In the genomic region with DNA sequence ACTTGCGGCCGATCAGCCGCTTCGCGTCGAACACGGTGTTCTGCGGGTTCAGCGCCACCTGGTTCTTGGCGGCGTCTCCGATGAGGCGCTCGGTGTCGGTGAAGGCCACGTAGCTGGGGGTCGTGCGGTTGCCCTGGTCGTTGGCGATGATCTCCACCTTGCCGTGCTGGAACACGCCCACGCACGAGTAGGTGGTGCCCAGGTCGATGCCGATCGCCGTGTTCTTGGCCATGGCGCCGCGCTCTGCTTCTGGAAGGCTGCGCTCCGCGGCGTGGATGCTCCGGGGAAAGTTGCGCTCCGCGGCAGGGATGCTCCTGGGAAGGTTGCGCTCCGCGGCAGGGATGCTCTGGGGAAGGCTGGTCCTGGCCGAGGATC, we compare ENCODE assay signal across 10 mouse cellular contexts. TPM values are rescaled to one million over a fixed set of nuclear protein-coding genes. Genes with fewer than 3 reads are reported as not detected.
A peak's percentile ranks its signal among the peaks of the same experiment; 100 is the strongest.
DNase-seq lines count a peak whose midpoint lies in the region; ATAC-seq and TF ChIP-seq lines count a peak whose summit lies in the region.
"Not testable (repeated sequence)": the region's sequence is repeated elsewhere in the genome, so short reads cannot be mapped to it uniquely, and the experiment has no call there.
"Had no signal": no experiment of that assay in that cellular context is flagged by ENCODE, and none has a peak within 500 bp of the region (broad histone marks: within the 10 kb centered on the region; RNA-seq: fewer than 3 reads in every experiment).

No protein-coding gene starts in this region.

- peaks cover 36% of the 10 kb centered on the region for H3K27me3 ChIP-seq in heart, embryonic 10.5 days (ENCODE audit: insufficient read depth, poor library complexity, severe bottlenecking)
- H3K27me3 ChIP-seq in hindbrain, embryonic 15.5 days = peaks cover 27% of the 10 kb centered on the region
- not testable (repeated sequence) for H3K27me3 ChIP-seq in kidney, postnatal 0 days (ENCODE audit: insufficient read depth, low read length)
- H3K27me3 ChIP-seq in liver, embryonic 14.5 days (ENCODE audit: control insufficient read depth, insufficient read depth, low read length) = peaks cover 26% of the 10 kb centered on the region
- peaks cover 20% of the 10 kb centered on the region for H3K27me3 ChIP-seq in midbrain, embryonic 11.5 days (ENCODE audit: control insufficient read depth, insufficient read depth, low read length)

- not testable (repeated sequence) for H3K36me3 ChIP-seq in heart, embryonic 10.5 days; hindbrain, embryonic 15.5 days; kidney, postnatal 0 days (ENCODE audit: insufficient read depth, low read length); liver, embryonic 14.5 days (replicated peaks; ENCODE audit: control insufficient read depth, insufficient read depth, low read depth); midbrain, embryonic 11.5 days (ENCODE audit: control insufficient read depth, insufficient read depth, low read length)

- not testable (repeated sequence) for DNase-seq in heart, embryonic 10.5 days (ENCODE audit: low spot score); kidney, postnatal 0 days (ENCODE audit: low spot score); liver, embryonic 14.5 days (ENCODE audit: low read depth in 3 of 3, low spot score in 3 of 3); midbrain, embryonic 11.5 days (ENCODE audit: low spot score, missing footprints)

- ATAC-seq in erythroblast, adult 5-6 weeks (replicated peaks; ENCODE audit: low FRiP score, poor library complexity, severe bottlenecking) = peak; percentile 38
- ATAC-seq in hindbrain, embryonic 15.5 days (ENCODE audit: low FRiP score, low read depth) = not testable (repeated sequence)
- ATAC-seq in kidney, postnatal 0 days (replicated peaks; ENCODE audit: low FRiP score, low read depth) = peak; percentile 26
- ATAC-seq in liver, embryonic 14.5 days (ENCODE audit: insufficient read depth) = peak; percentile 39; the same call in 1 of the 2 replicates
- ATAC-seq in midbrain, embryonic 11.5 days (ENCODE audit: low FRiP score) = peak; percentile 70

- WGBS in bone marrow, adult 2 months = 2% methylated on average over 30 of the region's 43 CpGs
- 3% methylated on average over 28 of the region's 43 CpGs for WGBS in heart, embryonic 10.5 days
- 0% methylated on average over 20 of the region's 43 CpGs for WGBS in hindbrain, embryonic 15.5 days
- 1% methylated on average over 15 of the region's 43 CpGs for WGBS in kidney, postnatal 0 days
- WGBS in liver, embryonic 14.5 days (ENCODE audit: insufficient replicate concordance) = 1% methylated on average over 21 of the region's 43 CpGs
- WGBS in midbrain, embryonic 11.5 days = 0% methylated on average over 15 of the region's 43 CpGs
- WGBS in olfactory bulb, adult 2 months = under 1% methylated on average over 32 of the region's 43 CpGs

- peak overlapping the region; percentile 21 for H3K4me3 ChIP-seq in bone marrow, adult 2 months (replicated peaks; ENCODE audit: control insufficient read depth, low read depth, low read length)
- peak overlapping the region; percentile 62 for H3K4me3 ChIP-seq in heart, embryonic 10.5 days
- H3K4me3 ChIP-seq in hindbrain, embryonic 15.5 days = peak overlapping the region; percentile 45
- peak overlapping the region; percentile 17; the same call in 1 of the 2 replicates for H3K4me3 ChIP-seq in kidney, postnatal 0 days (replicated peaks; ENCODE audit: low read depth, low read length)
- H3K4me3 ChIP-seq in liver, embryonic 14.5 days (ENCODE audit: insufficient read depth in 1 of 2, low read depth in 2 of 2, low read length in 2 of 2) = peak overlapping the region in 1 of 2 experiments; percentile 25; a peak in 1 of 4 replicates
- H3K4me3 ChIP-seq in midbrain, embryonic 11.5 days (ENCODE audit: low read depth, low read length) = peak overlapping the region; percentile 18; the same call in 1 of the 2 replicates
- H3K4me3 ChIP-seq in olfactory bulb, adult 2 months (ENCODE audit: insufficient read depth, low read depth, low read length) = peak overlapping the region; percentile 62

- not testable (repeated sequence) for TF ChIP-seq EP300 in liver, embryonic 14.5 days (IDR thresholded peaks at IDR 0.05; ENCODE audit: low read depth)

- H3K9me3 ChIP-seq in heart, embryonic 10.5 days; hindbrain, embryonic 15.5 days; kidney, postnatal 0 days (replicated peaks; ENCODE audit: low read length); liver, embryonic 14.5 days (ENCODE audit: control insufficient read depth, low read length); midbrain, embryonic 11.5 days (ENCODE audit: control insufficient read depth, low read length): not testable (repeated sequence)

- not testable (repeated sequence) for H3K9ac ChIP-seq in hindbrain, embryonic 15.5 days; kidney, postnatal 0 days (ENCODE audit: low read depth, low read length); liver, embryonic 14.5 days (replicated peaks); midbrain, embryonic 11.5 days (ENCODE audit: low read length)

- peak overlapping the region; percentile 80 for H3K4me2 ChIP-seq in hindbrain, embryonic 15.5 days
- peak overlapping the region; percentile 45 for H3K4me2 ChIP-seq in kidney, postnatal 0 days (ENCODE audit: low read length)
- peak overlapping the region; percentile 72; the same call in 1 of the 2 replicates for H3K4me2 ChIP-seq in liver, embryonic 14.5 days (ENCODE audit: low read depth)
- peak overlapping the region; percentile 44 for H3K4me2 ChIP-seq in midbrain, embryonic 11.5 days

- H3K4me1 ChIP-seq in bone marrow, adult 2 months (ENCODE audit: control insufficient read depth, insufficient read depth, low read length); hindbrain, embryonic 15.5 days (replicated peaks); kidney, postnatal 0 days (replicated peaks; ENCODE audit: insufficient read depth, low read length); liver, embryonic 14.5 days (replicated peaks; ENCODE audit: control insufficient read depth in 2 of 2, insufficient read depth in 2 of 2, low read length in 1 of 2); midbrain, embryonic 11.5 days (ENCODE audit: control insufficient read depth, insufficient read depth, low read length); olfactory bulb, adult 2 months (ENCODE audit: control insufficient read depth, insufficient read depth, low read length): not testable (repeated sequence)
- H3K4me1 ChIP-seq in heart, embryonic 10.5 days = peaks cover 15% of the 10 kb centered on the region

- not testable (repeated sequence) for TF ChIP-seq CTCF in bone marrow, adult 2 months (IDR thresholded peaks at IDR 0.05; ENCODE audit: control insufficient read depth, insufficient read depth, low read length); kidney, postnatal 0 days (IDR thresholded peaks at IDR 0.05; ENCODE audit: low read depth); liver, embryonic 14.5 days (IDR thresholded peaks at IDR 0.05; ENCODE audit: low read depth); olfactory bulb, adult 2 months (IDR thresholded peaks at IDR 0.05; ENCODE audit: insufficient read depth, low read depth, low read length)

- TF ChIP-seq POLR2A in bone marrow, adult 2 months (IDR thresholded peaks at IDR 0.05; ENCODE audit: borderline replicate concordance, control insufficient read depth, low read depth, low read length); olfactory bulb, adult 2 months (IDR thresholded peaks at IDR 0.05; ENCODE audit: insufficient read depth, low read depth, low read length): not testable (repeated sequence)

- not testable (repeated sequence) for H3K27ac ChIP-seq in bone marrow, adult 2 months (ENCODE audit: control insufficient read depth, insufficient read depth, low read depth, low read length, poor library complexity); heart, embryonic 10.5 days; hindbrain, embryonic 15.5 days (replicated peaks); kidney, postnatal 0 days; liver, embryonic 14.5 days; midbrain, embryonic 11.5 days (ENCODE audit: low read depth, low read length); olfactory bulb, adult 2 months (ENCODE audit: insufficient read depth, low read depth, low read length)

RNA-seq across cellular contexts. Expression of gene Hspa1a, which starts 0.3 kb away (rescaled TPM):
- polyA plus RNA-seq in bone marrow, adult 2 months (2011; ENCODE audit: insufficient read depth, insufficient read length, low replicate concordance, missing spikeins) = 1.9 TPM in 1 of 2 replicates, not detected in the other
- total RNA-seq in erythroblast, adult 5-6 weeks (2015; ENCODE audit: low replicate concordance) = 1.5 and 2.9 TPM in 2 replicates
- 5.0 and 5.4 TPM in 2 replicates for total RNA-seq in erythroblast, adult 5-6 weeks (2017; ENCODE audit: low replicate concordance)
- polyA plus RNA-seq in heart, embryonic 10.5 days (2016; fragmentation: Nextera tagmentation; extraction: Ambion mirVana) = 1.8 and 2.4 TPM in 2 replicates
- 12.0 and 13.1 TPM in 2 replicates for polyA plus RNA-seq in hindbrain, embryonic 15.5 days (2015; fragmentation: Nextera tagmentation; extraction: Ambion mirVana)
- polyA plus RNA-seq in kidney, postnatal 0 days (2015; fragmentation: Nextera tagmentation; extraction: Ambion mirVana) = 22.4 and 23.5 TPM in 2 replicates
- 0.90 and 2.5 TPM in 2 replicates for polyA plus RNA-seq in liver, embryonic 14.5 days (2012; rRNA removed)
- polyA plus RNA-seq in liver, embryonic 14.5 days (2014; fragmentation: Nextera tagmentation; extraction: Ambion mirVana) = 0.38 and 0.41 TPM in 2 replicates
- polyA plus RNA-seq in midbrain, embryonic 11.5 days (2014; fragmentation: Nextera tagmentation; extraction: Ambion mirVana) = 0.59 and 1.2 TPM in 2 replicates
- polyA plus RNA-seq in olfactory bulb, adult 2 months (2012; ENCODE audit: insufficient read depth, insufficient read length, low replicate concordance, missing spikeins) = not detected in 2 replicates

RNA-seq across cellular contexts. Expression of gene Hspa1l, which starts 0.8 kb away (rescaled TPM):
- polyA plus RNA-seq in bone marrow, adult 2 months (2011; ENCODE audit: insufficient read depth, insufficient read length, low replicate concordance, missing spikeins) = not detected in 2 replicates
- not detected in 2 replicates for total RNA-seq in erythroblast, adult 5-6 weeks (2015; ENCODE audit: low replicate concordance)
- not detected in 2 replicates for total RNA-seq in erythroblast, adult 5-6 weeks (2017; ENCODE audit: low replicate concordance)
- polyA plus RNA-seq in heart, embryonic 10.5 days (2016; fragmentation: Nextera tagmentation; extraction: Ambion mirVana) = 1.6 and 1.7 TPM in 2 replicates
- polyA plus RNA-seq in hindbrain, embryonic 15.5 days (2015; fragmentation: Nextera tagmentation; extraction: Ambion mirVana) = 1.3 and 1.8 TPM in 2 replicates
- 0.54 and 0.72 TPM in 2 replicates for polyA plus RNA-seq in kidney, postnatal 0 days (2015; fragmentation: Nextera tagmentation; extraction: Ambion mirVana)
- 0.02 TPM in 1 of 2 replicates, not detected in the other for polyA plus RNA-seq in liver, embryonic 14.5 days (2012; rRNA removed)
- 0.19 and 0.25 TPM in 2 replicates for polyA plus RNA-seq in liver, embryonic 14.5 days (2014; fragmentation: Nextera tagmentation; extraction: Ambion mirVana)
- 1.4 and 2.0 TPM in 2 replicates for polyA plus RNA-seq in midbrain, embryonic 11.5 days (2014; fragmentation: Nextera tagmentation; extraction: Ambion mirVana)
- not detected in 2 replicates for polyA plus RNA-seq in olfactory bulb, adult 2 months (2012; ENCODE audit: insufficient read depth, insufficient read length, low replicate concordance, missing spikeins)

RNA-seq across cellular contexts. Expression of gene Gm20481, which starts 2.0 kb away (rescaled TPM):
- polyA plus RNA-seq in bone marrow, adult 2 months (2011; ENCODE audit: insufficient read depth, insufficient read length, low replicate concordance, missing spikeins) = not detected in 2 replicates
- total RNA-seq in erythroblast, adult 5-6 weeks (2015; ENCODE audit: low replicate concordance) = not detected in 2 replicates
- total RNA-seq in erythroblast, adult 5-6 weeks (2017; ENCODE audit: low replicate concordance) = not detected in 2 replicates
- polyA plus RNA-seq in heart, embryonic 10.5 days (2016; fragmentation: Nextera tagmentation; extraction: Ambion mirVana) = 0.52 TPM in 1 of 2 replicates, not detected in the other
- 1.0 TPM in 1 of 2 replicates, not detected in the other for polyA plus RNA-seq in hindbrain, embryonic 15.5 days (2015; fragmentation: Nextera tagmentation; extraction: Ambion mirVana)
- polyA plus RNA-seq in kidney, postnatal 0 days (2015; fragmentation: Nextera tagmentation; extraction: Ambion mirVana) = not detected in 2 replicates
- polyA plus RNA-seq in liver, embryonic 14.5 days (2012; rRNA removed) = not detected in 2 replicates
- not detected in 2 replicates for polyA plus RNA-seq in liver, embryonic 14.5 days (2014; fragmentation: Nextera tagmentation; extraction: Ambion mirVana)
- not detected in 2 replicates for polyA plus RNA-seq in midbrain, embryonic 11.5 days (2014; fragmentation: Nextera tagmentation; extraction: Ambion mirVana)
- not detected in 2 replicates for polyA plus RNA-seq in olfactory bulb, adult 2 months (2012; ENCODE audit: insufficient read depth, insufficient read length, low replicate concordance, missing spikeins)
- total RNA-seq: heart, adult 18-20 months; layer of hippocampus, postnatal 14 days had no signal

RNA-seq across cellular contexts. Expression of gene Lsm2, which starts 10.0 kb away (rescaled TPM):
- 70.0 and 84.5 TPM in 2 replicates for polyA plus RNA-seq in bone marrow, adult 2 months (2011; ENCODE audit: insufficient read depth, insufficient read length, low replicate concordance, missing spikeins)
- 46.8 and 50.3 TPM in 2 replicates for total RNA-seq in erythroblast, adult 5-6 weeks (2015; ENCODE audit: low replicate concordance)
- total RNA-seq in erythroblast, adult 5-6 weeks (2017; ENCODE audit: low replicate concordance) = 11.2 and 16.7 TPM in 2 replicates
- polyA plus RNA-seq in heart, embryonic 10.5 days (2016; fragmentation: Nextera tagmentation; extraction: Ambion mirVana) = 197 and 247 TPM in 2 replicates
- 109 and 113 TPM in 2 replicates for polyA plus RNA-seq in hindbrain, embryonic 15.5 days (2015; fragmentation: Nextera tagmentation; extraction: Ambion mirVana)
- polyA plus RNA-seq in kidney, postnatal 0 days (2015; fragmentation: Nextera tagmentation; extraction: Ambion mirVana) = 133 and 141 TPM in 2 replicates
- 81.5 and 121 TPM in 2 replicates for polyA plus RNA-seq in liver, embryonic 14.5 days (2012; rRNA removed)
- polyA plus RNA-seq in liver, embryonic 14.5 days (2014; fragmentation: Nextera tagmentation; extraction: Ambion mirVana) = 122 and 132 TPM in 2 replicates
- polyA plus RNA-seq in midbrain, embryonic 11.5 days (2014; fragmentation: Nextera tagmentation; extraction: Ambion mirVana) = 213 and 234 TPM in 2 replicates
- polyA plus RNA-seq in olfactory bulb, adult 2 months (2012; ENCODE audit: insufficient read depth, insufficient read length, low replicate concordance, missing spikeins) = not detected in 2 replicates

RNA-seq across cellular contexts. Expression of gene Hspa1b, which starts 12.6 kb away (rescaled TPM):
- polyA plus RNA-seq in bone marrow, adult 2 months (2011; ENCODE audit: insufficient read depth, insufficient read length, low replicate concordance, missing spikeins) = 1.3 and 5.5 TPM in 2 replicates
- total RNA-seq in erythroblast, adult 5-6 weeks (2015; ENCODE audit: low replicate concordance) = 4.0 and 7.3 TPM in 2 replicates
- total RNA-seq in erythroblast, adult 5-6 weeks (2017; ENCODE audit: low replicate concordance) = 4.3 and 7.9 TPM in 2 replicates
- 0.20 TPM in 1 of 2 replicates, not detected in the other for polyA plus RNA-seq in heart, embryonic 10.5 days (2016; fragmentation: Nextera tagmentation; extraction: Ambion mirVana)
- polyA plus RNA-seq in hindbrain, embryonic 15.5 days (2015; fragmentation: Nextera tagmentation; extraction: Ambion mirVana) = 0.31 and 0.51 TPM in 2 replicates
- polyA plus RNA-seq in kidney, postnatal 0 days (2015; fragmentation: Nextera tagmentation; extraction: Ambion mirVana) = 2.2 and 2.6 TPM in 2 replicates
- polyA plus RNA-seq in liver, embryonic 14.5 days (2012; rRNA removed) = 1.5 and 3.5 TPM in 2 replicates
- polyA plus RNA-seq in liver, embryonic 14.5 days (2014; fragmentation: Nextera tagmentation; extraction: Ambion mirVana) = not detected in 2 replicates
- 0.08 and 0.26 TPM in 2 replicates for polyA plus RNA-seq in midbrain, embryonic 11.5 days (2014; fragmentation: Nextera tagmentation; extraction: Ambion mirVana)
- not detected in 2 replicates for polyA plus RNA-seq in olfactory bulb, adult 2 months (2012; ENCODE audit: insufficient read depth, insufficient read length, low replicate concordance, missing spikeins)
